In genomic region chr6:57570170-57570974, GRCm38 (mm10) we compare ENCODE assay signal across 8 mouse cellular contexts. TPM values are rescaled to one million over a fixed set of nuclear protein-coding genes. Genes with fewer than 3 reads are reported as not detected.
DNase-seq lines count a peak whose midpoint lies in the region; TF ChIP-seq lines count a peak whose summit lies in the region.

No protein-coding gene starts in this region.

- 16% methylated on average over 6 of the region's 6 CpGs for WGBS in hindbrain, embryonic 10.5 days

- H3K4me3 ChIP-seq in cortical plate, adult 2 months (ENCODE audit: insufficient read depth, low read length): no peak overlapping the region
- H3K4me3 ChIP-seq in hindbrain, embryonic 10.5 days: no peak overlapping the region

- no peak overlapping the region for H3K27ac ChIP-seq in cortical plate, adult 2 months (ENCODE audit: insufficient read depth, low read length)
- no peak overlapping the region for H3K27ac ChIP-seq in hindbrain, embryonic 10.5 days

- TF ChIP-seq CTCF in cortical plate, adult 2 months (IDR thresholded peaks at IDR 0.05; ENCODE audit: extremely low read depth, insufficient read depth, low read length): 0 out of 2 replicates have a peak, but pooled peaks have one; percentile 21

- H3K9me3 ChIP-seq in hindbrain, embryonic 10.5 days: no peaks in the 10 kb centered on the region

- no peak for TF ChIP-seq POLR2A in cortical plate, adult 2 months (IDR thresholded peaks at IDR 0.05; ENCODE audit: extremely low read depth, insufficient read depth, low read length)

- peak; percentile 50 to 76 for DNase-seq in heart, postnatal 10 days
- no peak for DNase-seq in heart, postnatal 25 days (ENCODE audit: low spot score)
- DNase-seq in MEL-GATA-1-ER (ENCODE audit: extremely low read depth, low read depth): peak; percentile 40
- DNase-seq in hindbrain, embryonic 10.5 days (ENCODE audit: low spot score): peak; percentile 23
- DNase-seq in layer of hippocampus, adult 8-10 months (ENCODE audit: low spot score in 2 of 2): peak; percentile 11 to 48
- peak; percentile 59 for DNase-seq in mesoderm, embryonic 11.5 days (ENCODE audit: low read depth, low spot score)
- peak; percentile 11 for DNase-seq in skeletal muscle tissue, adult 2 months (ENCODE audit: low read depth, low spot score)

- H3K27me3 ChIP-seq in hindbrain, embryonic 10.5 days (ENCODE audit: insufficient read depth, poor library complexity, severe bottlenecking): no peaks in the 10 kb centered on the region

- intact Hi-C loops in heart, postnatal 10 days (cut with DNase I): loop anchor here (1.0 to 10.0 kb wide), 3 partner anchors 139 to 762 kb away; partner anchors contain the start of genes Nt5c3 and Vmn1r4
- intact Hi-C loops in heart, postnatal 25 days (cut with DNase I): loop anchor here (1.0 to 5.0 kb wide), 2 partner anchors 139 to 763 kb away; no protein-coding TSS in a partner anchor

- no peaks in the 10 kb centered on the region for H3K4me1 ChIP-seq in cortical plate, adult 2 months (ENCODE audit: control insufficient read depth, insufficient read depth, low read length)
- no peaks in the 10 kb centered on the region for H3K4me1 ChIP-seq in hindbrain, embryonic 10.5 days (replicated peaks)

- no peaks in the 10 kb centered on the region for H3K36me3 ChIP-seq in hindbrain, embryonic 10.5 days

RNA-seq across cellular contexts. Expression of gene Herc6, which starts 10.4 kb away (rescaled TPM):
- total RNA-seq in heart, postnatal 10 days (2021): 1 to 10 TPM; 2.4 to 3.6 TPM
- total RNA-seq in heart, postnatal 25 days (2021): 1 to 10 TPM; 2.2 to 2.5 TPM
- 10.6 and 10.9 TPM in 2 replicates for polyA plus RNA-seq in cortical plate, adult 2 months (2012; rRNA removed)
- 2.0 and 2.4 TPM in 2 replicates for polyA plus RNA-seq in hindbrain, embryonic 10.5 days (2016; fragmentation: Nextera tagmentation; extraction: Ambion mirVana)
- total RNA-seq in layer of hippocampus, adult 8-10 months (2022): 10 to 100 TPM in 3 of 4 experiments, 1 to 10 TPM in 1; 9.7 to 13.5 (median 11.4) TPM

RNA-seq across cellular contexts. Expression of gene Ppm1k, which starts 35.1 kb away (rescaled TPM):
- total RNA-seq in heart, postnatal 10 days (2021): 10 to 100 TPM; 19.1 to 23.2 TPM
- total RNA-seq in heart, postnatal 25 days (2021): 10 to 100 TPM; 69.6 to 79.6 TPM
- 39.6 and 40.7 TPM in 2 replicates for polyA plus RNA-seq in cortical plate, adult 2 months (2012; rRNA removed)
- polyA plus RNA-seq in hindbrain, embryonic 10.5 days (2016; fragmentation: Nextera tagmentation; extraction: Ambion mirVana): 3.2 and 4.3 TPM in 2 replicates
- 10 to 100 TPM; 71.1 to 92.2 (median 79.2) TPM for total RNA-seq in layer of hippocampus, adult 8-10 months (2022)
